Mouse (Mus musculus): ENCODE measurements around the gene Kctd15.

DNA sequence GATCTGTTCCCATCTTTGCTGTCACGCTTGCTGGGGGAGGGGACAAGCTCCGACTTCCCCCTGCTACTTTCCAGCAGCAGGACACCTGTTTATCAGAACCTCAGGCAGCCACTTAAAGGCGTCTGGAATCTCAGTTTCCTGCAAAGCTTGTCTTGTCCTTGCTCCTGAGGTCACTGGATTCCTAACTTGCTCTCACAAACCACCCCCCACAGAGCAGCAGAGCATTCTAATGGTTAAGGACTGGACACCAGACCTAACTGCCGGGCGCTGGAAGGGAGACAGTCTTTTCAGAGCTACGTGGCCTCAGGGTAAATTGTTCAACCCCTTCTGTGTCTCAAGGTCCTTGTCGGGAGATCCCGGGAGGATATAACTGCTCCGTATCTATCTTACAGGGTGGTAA, 12.8 kb upstream of the Kctd15 start:
- TF ChIP-seq CTCF (IDR thresholded peaks at IDR 0.05; ENCODE audit: low read depth), result no peak
- no peak for TF ChIP-seq EP300 (IDR thresholded peaks at IDR 0.05; ENCODE audit: low read depth)
